Mouse (Mus musculus) T-helper 17 cell (primary cell): ENCODE data around the gene Ina.

Experiments used
- in situ Hi-C, 2 experiments: fragments of 300-600 bp; cut with MboI, MseI; formaldehyde crosslinking; loops; 1 replicate in 1 of 2; 2 replicates in 1 of 2; pipeline ENCODE4 v1.15.1; 2025; ENCODE audit warnings: high pct_unique_total_duplicates in 2 of 2

Gene Ina

DNA sequence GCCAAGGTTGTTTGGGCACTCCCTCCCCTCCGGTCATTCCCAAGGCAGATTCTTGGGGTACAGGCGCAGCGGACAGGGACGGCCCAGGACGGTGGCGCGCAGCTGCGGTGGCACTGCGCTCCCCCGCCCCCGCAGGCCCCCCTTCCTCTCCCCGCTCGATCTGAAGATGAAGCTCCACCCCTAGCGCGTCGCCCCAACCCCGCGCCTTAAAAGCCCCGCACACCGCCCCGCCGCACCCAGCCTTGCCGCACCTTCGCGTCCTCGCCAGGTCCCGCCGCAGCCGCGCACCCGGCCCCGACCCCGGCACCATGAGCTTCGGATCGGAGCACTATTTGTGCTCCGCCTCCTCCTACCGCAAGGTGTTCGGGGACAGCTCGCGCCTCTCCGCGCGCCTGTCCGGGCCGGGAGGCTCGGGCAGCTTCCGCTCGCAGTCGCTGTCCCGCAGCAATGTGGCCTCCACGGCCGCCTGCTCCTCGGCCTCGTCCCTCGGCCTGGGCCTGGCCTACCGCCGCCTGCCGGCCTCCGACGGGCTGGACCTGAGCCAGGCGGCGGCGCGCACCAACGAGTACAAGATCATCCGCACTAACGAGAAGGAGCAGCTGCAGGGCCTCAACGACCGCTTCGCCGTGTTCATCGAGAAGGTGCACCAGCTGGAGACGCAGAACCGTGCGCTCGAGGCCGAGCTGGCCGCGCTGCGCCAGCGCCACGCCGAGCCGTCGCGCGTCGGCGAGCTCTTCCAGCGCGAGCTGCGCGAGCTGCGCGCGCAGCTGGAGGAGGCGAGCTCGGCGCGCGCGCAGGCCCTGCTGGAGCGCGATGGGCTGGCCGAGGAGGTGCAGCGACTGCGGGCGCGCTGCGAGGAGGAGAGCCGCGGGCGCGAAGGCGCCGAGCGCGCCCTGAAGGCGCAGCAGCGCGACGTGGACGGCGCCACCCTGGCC, at the start of gene Ina, which contains the start of gene Nt5c2:
Gene Ina, plus strand, starts transcription at position 252 of the 935 bp plus-strand sequence.
Gene Nt5c2, minus strand, starts transcription at position 707 of the 935 bp plus-strand sequence.
- in situ Hi-C loops = loop anchor here (10.0 to 25.0 kb wide), 2 partner anchors 777 to 1010 kb away; no protein-coding TSS in a partner anchor

DNA sequence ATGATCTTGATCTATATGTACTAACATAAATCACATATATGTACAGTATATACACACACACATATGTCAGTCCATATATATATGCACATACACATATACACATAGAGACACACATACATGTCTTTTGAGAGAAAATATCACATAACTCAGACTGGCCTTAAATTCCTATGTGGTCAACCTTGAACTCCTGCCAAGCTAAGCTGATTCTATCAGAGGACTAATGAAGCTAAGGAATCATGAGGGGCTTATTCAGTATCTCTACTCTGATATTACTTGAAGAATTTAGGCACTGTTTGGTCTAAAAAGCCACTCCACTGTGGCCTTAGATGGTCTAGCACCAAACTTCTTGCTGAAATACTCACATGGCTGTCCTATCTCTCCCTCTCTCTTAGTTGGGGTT, 49.0 kb upstream of the Ina start:
- in situ Hi-C loops = no loop called here

DNA sequence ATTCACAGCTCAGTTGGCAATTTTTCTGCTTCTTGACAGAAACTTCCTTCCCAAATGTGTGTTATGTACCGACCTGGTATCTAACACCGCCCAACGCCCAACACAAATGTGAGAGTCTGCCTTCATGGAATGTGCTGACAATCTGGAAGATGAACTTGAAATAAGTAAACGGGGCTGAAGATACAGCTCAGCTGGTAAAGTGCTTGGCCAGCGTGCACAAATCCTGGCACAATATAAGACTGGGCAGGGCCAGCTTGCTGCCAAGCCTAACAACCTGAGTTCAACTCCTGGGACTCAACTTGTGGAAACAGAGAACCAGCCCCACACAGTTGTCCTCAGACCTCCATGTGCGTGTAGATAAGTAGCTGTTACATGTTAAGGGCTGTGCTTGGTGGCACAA, 48.2 kb upstream of the Ina start:
- in situ Hi-C loops = no loop called here

DNA sequence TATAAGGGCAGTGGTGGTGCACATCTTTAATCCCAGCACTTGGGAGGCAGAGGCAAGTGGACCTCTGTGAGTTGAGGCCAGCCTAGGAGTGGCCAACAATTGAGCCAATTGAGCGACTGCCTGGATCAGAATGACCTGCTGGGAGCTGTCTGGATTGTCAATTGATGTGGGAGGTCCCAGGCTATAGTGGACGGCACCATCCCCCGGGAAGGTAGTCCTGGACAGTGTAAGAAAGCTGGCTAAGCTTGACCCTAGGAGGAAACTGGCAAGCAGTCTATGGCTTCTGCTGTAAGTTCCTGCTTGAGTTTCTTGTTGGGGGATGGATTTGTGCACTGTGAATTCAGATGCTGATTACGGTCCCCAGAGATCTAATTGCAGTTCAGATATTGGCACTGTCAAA, 46.6 kb upstream of the Ina start:
- in situ Hi-C loops = no loop called here

DNA sequence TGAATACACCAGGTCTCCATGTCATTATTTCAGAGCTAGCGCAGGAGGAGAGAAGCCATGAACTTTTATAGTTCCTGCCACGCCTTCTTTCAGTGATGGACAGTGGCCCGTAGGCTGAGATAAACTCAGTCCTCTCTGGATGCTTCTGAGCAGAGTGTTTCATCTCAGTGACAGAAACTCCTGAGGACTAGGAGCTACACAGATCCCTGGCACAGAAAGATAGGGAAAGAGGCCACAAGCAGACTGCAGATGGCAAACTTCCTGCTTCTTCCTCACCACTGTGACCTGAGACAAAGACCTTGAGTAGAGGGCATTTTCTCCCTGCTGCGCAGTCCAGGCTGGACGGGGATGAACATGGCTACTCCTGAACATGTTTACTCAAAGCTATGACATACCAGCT, 45.7 kb upstream of the Ina start:
- in situ Hi-C loops = no loop called here

DNA sequence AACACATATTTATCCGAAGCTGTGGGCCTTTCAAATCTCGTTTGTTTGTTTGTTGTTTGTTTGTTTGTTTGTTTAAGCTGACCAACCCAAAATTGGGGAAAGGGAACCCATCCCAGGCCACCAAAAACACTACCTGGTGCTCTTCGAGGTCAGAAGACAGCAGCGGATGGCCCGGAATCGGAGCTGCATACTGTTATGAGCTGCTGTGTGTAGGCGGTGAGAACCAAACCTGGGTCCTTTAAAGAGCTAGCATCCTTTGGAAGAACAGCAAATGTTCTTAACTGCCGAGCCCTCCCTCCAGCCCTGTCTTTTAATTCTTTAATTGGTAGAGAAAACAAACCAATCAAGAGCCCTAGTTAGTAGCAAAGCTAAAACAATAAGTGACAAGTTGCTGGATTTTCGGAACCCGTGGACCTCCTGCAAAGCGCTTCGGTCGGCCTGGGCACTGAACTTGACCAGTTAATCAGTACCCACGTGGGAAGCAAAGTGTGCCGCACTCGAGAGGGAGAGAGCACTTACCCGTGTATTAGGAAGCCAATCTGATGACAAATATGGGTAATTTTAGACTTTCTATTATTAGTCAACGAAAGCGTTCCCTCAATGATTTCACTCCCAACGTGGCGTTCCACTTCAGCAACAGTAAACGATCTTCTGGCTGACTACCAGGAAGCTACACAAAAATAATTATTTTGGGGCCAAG, 45.1 kb upstream of the Ina start:
- in situ Hi-C loops = no loop called here

DNA sequence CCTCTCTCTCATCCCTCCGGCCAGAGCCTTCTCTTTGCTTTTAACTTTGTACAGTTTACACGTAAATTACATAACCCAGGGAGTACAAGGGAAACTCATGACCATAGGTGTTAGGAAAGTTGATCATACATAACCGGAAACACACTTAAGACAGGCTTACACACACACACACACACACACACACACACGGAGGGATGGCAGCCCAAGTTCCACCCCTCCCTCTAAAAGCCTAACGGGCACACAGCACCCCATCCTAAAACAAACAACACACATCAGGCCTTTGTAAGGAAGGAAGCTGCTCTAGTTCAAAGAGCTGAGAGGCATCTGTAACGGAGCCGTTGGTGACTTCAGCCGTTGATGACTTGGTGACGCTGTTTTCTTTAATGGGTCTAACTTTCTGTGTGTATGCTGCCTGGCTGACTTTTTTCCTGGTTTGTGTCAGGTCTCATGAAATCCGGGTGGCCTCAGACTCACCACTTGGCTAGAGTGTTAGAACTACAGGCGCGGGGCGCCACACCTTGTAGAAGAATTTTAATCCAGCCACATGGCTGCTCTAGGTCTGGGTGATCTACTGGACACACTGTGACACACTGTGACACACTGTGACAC, 44.3 kb upstream of the Ina start:
- in situ Hi-C loops = no loop called here

DNA sequence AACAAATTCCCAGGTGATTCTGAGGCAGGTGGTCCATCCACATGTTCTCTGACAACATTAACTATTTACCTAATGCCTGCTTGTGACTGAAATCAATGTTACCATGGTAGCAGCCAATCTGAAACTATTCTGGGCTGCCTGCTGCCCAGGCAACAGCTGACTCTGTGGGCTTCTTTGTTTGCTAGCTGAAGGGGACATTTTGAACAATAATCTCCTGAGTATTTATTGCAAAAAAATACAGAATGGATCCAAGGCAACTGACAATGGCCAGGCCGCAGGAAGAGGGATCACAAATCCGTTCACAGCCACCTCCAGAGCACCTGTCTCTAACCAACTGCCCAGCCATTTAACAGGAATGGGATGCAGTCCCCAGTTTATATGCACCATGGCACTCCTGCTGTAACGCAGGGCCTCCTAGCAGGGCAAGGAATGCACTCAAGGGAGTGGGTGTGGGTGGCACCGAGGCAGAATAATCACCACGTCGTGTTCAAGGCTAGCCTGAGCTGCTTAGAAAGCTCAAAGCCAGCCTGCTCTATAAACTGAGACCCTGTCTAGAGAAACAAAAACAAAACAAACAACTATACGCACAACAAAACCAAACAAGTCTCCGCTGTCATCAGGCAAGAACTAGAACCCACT, 43.3 kb upstream of the Ina start:
- in situ Hi-C loops = no loop called here

DNA sequence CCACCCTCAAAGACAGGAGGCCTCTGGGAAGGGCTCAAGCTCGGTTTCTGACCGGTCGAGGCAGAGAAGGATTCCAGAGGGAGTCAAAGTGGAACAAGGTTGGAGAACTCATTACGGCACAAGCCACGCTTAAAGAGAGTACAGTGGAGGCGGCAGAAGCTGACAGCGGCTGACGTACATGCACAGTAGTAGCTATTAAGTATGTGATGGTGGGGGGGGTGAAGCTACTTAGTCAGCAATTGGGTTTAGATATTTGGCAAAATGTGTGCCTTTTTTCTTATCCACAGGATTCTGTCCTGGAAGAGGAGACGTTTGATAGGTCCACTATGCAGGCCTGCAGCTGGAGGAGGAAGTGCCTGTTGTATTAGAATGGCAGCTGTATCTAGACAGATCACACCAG, 42.8 kb upstream of the Ina start:
- in situ Hi-C loops = no loop called here

DNA sequence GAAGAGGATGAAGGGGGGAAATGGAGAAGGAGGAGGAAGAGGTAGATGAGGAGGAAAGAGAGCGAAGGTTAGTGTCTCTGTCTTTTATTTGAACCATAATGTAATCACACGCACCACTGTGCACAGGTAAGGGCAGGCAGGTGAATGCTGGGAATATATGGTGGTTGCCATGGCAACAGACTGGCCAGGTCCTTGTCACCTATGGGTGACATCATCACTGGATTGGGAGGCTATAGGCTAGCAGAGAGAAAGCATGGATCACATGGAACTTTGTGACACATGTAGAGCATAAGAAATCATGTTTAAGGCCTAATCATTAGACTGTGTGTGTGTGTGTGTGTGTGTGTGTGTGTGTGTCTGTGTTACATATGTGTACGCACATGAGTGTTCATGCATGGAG, 42.3 kb upstream of the Ina start:
- in situ Hi-C loops = no loop called here

DNA sequence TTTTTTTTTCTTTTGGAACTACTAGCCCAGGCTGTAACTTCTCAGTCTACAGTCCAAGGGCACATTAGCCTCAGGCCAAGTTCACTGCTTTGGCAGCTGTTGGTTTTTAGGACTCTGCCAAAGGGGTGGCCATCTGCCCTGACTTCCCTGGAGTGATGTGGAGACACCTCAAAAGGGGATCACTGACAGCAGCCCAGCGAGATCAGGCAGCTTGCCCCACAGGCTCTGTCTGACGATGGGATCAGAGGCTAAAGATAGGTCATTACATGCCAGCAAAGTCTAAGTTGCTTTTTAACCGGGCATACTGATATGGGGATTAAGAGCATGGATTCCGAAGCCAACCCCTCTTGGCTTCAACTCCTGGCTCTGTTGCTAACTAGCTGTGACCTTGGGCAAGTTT, 38.9 kb upstream of the Ina start:
- in situ Hi-C loops = loop anchor here in 1 of 2 experiments (5.0 kb wide), 1 partner anchor 33 kb away; no protein-coding TSS in a partner anchor

DNA sequence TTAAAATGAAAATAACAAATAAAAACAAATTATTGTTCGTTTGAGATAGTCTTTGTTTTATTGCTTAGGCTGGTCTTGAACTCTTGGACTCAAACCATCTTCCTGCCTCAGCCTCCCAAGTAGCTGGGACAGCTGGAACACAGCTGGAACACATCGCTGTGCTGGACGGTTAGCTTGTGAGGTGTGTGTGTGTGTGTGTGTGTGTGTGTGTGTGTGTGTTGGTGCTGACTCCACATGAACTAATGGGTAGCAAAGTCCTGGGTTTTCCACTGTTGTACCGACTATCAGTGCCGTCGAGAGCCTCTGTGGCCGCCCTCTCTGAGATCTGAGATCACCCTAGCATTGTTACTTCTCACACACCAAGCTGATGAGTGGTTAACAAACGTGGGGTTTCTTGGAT, 38.5 kb upstream of the Ina start:
- in situ Hi-C loops = loop anchor here in 1 of 2 experiments (5.0 kb wide), 1 partner anchor 34 kb away; no protein-coding TSS in a partner anchor

DNA sequence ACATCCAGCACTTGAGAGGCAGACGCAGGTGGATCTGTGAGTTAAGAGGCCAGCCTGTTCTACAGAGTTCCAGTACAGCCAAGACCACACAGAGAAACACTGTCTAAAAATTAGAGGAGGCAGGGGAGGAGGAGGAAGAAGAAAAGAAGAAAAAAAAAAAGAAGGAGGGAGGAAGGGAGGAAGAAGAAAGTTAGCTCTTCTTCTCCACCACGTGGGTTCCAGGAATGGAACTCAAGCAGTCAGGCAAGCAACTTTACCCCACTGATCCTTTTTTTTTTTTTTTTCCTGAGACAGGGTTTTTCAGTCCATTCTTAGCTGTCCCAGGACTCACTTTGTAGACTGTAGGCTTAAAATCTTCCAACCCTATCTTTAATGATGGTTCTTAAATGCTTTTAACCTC, 37.8 kb upstream of the Ina start:
- in situ Hi-C loops = loop anchor here in 1 of 2 experiments (5.0 kb wide), 1 partner anchor 34 kb away; no protein-coding TSS in a partner anchor

DNA sequence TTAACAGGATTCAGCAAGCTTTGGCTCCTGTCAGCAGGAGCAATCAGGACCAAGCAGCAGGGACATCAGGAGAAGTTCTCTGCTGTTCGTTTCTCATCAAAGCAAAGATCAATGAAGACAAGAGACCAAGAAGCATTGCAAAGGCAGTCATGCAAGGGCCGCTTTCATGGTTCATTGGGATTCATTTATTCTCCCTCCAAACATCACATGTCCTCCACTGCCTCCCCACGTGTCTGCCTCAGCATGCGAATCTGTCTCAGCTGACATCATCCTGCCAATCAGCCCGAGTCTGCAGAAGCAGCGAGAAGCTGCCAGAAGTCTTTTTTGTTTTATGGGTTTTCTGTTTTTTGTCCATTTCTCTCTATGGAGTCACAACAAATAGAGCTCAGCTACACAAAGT, 37.0 kb upstream of the Ina start:
- in situ Hi-C loops = loop anchor here in 1 of 2 experiments (5.0 kb wide), 1 partner anchor 35 kb away; no protein-coding TSS in a partner anchor

DNA sequence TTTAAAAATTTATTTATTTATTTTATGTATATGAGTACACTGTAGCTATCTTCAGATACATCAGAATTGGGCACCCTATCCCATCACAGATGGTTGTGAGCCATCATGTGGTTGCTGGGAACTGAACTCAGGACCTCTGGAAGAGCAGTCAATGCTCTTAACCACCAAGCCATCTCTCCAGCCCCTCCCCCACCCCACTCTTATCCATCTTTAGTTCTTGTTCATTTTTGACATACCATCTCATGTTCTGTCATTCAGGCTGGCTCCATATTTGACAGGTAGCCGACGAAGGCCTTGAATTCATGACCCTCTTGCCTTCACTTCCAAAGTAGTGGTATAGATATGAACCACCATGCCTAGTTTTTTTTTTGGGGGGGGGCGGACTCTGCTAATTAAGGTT, 36.4 kb upstream of the Ina start:
- in situ Hi-C loops = loop anchor here in 1 of 2 experiments (5.0 kb wide), 1 partner anchor 36 kb away; no protein-coding TSS in a partner anchor

DNA sequence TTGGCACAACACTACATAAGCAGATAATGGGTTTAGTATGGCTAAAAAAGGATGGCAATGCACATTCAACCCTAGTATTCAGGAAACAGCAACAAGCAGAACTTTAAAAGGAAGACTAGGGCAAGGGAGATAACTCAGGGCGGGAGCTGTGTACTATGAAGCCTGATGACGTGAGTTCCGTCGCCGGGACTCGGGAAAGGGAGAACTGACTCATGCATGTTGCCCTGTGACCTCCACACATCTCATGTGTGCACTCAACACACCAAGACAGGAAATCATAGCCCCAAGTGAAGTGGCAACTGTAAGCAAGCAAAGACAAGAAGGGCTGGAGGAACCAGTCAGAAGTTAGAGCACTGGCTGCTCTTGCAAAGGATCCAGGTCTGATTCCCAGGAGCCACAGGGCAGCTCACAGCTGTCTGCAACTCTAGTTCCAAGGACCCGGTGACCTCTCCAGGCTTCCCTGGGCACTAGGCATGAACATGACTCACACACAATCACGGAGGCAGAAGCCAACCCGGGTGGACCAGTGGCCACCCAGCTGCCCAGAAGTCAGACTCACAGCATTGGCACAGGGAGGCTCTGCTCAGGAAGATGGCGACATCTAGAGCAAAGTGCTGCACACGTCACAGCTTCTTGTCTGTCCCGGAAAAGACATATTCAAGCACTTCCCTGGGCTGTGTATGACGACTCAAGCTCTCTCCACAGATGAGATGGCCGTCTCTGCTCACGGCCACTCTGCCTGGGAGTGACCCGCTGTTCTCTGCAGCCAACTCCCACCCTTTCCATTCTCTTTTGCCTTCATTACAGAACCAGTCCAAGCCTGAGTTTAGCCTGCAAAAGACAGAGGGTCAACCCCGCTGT, 35.3 kb upstream of the Ina start:
- in situ Hi-C loops = loop anchor here in 1 of 2 experiments (5.0 kb wide), 1 partner anchor 37 kb away; no protein-coding TSS in a partner anchor

DNA sequence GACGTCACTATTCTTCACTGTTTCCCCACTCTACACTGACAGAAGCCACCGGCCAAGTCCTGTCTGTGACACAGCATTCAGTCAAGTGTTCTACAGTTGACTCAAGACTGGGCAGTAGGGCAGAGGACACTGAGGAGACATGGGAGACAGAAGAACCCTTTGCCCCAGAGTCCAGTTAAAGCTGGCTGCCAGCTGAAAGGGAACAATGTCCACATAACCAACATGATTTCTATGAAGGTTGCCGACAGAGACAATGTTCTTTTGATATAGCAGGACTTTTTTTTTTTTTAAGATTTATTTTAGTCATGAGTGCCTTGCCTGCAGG, 34.8 kb upstream of the Ina start:
- in situ Hi-C loops = loop anchor here in 1 of 2 experiments (5.0 kb wide), 1 partner anchor 37 kb away; no protein-coding TSS in a partner anchor

DNA sequence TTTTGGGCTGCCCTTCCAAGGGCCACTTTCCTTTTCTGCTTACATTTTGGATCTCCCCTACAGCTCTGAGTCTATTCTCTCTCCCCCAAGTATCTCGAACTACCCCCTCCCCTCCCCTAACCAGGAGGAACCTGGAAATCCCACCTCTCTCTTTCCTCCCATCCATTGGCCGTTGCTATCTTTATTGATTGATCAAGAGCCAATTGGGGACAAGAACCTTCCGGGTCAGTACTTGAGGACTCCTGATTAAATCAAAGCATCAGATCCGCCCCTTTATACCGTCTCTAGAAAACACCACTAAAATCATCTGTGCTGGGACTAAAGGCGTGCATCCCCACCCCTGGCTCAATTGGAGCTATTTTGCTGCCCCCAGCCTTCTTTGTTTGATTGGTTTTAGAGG, 33.0 kb upstream of the Ina start:
- in situ Hi-C loops = no loop called here

DNA sequence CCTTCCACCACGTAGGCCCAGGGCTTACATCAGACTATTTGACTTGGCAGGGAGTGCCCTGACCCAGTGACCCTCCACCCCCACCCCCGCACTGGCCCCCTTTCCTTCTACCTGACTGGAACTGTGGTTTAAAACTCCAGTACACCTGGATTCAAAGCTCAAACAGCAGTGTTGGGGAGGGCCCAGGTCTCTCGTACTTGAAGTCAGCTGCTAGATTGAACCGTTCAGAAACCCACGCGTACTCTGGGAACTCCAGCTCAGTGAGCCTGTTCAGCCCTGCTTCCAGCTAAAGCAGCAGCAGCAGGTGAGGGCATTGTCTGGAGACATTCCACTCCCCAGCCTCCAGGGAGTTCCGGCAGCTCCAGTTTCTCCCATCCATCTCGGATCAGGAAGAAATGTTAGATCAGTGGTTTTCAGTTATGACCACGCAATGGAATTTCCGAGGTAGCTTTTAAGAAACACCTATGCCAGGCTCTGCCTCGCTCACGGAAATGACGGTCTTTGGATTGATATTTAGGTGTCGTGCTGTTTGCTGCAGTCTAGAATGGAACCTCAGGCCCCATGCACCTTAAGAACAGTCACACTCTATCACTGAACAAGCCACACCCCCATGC, 31.0 kb upstream of the Ina start:
- in situ Hi-C loops = no loop called here

DNA sequence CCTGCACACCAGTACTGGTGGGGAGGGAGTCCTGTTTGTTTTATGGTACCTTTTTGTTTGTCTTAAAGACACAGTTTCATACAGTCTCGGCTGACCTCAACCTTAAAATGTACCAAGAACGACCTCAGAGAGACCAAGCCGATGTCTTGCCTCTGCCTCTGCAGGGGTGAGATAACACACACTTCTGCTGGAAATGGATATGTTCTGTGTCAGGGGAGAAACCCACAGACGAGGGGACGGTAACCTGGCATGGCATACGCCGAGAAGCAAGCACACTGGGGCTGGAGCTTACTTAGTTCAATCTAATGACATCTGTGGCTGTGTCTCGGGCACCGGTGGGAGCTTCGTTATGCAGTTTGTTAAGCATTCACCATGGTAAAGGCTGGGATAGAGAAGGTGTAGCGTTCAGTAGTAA, 30.5 kb upstream of the Ina start:
- in situ Hi-C loops = no loop called here
